Mouse (Mus musculus): ENCODE data around the gene Pitx3. TPM values are rescaled to one million over a fixed set of nuclear protein-coding genes. Genes with fewer than 3 reads are reported as not detected.

The Pitx3 gene
- polyA plus RNA-seq, 1 experiment from 2014 or later, result 3.6 TPM

- DNase-seq, result no peak
- ATAC-seq (ENCODE audit: low FRiP score, low TSS enrichment), result no peak
- no peak overlapping the region for H3K27ac ChIP-seq (replicated peaks; ENCODE audit: low read depth, low read length)
- H3K36me3 ChIP-seq (ENCODE audit: control insufficient read depth, insufficient read depth, low read length), result no peaks in the 10 kb centered on the region
- no peak overlapping the region for H3K4me2 ChIP-seq (ENCODE audit: low read length)
- H3K4me3 ChIP-seq (replicated peaks; ENCODE audit: low read depth, low read length), result no peak overlapping the region
- H3K9ac ChIP-seq (replicated peaks; ENCODE audit: low read length), result no peak overlapping the region
- no peaks in the 10 kb centered on the region for H3K4me1 ChIP-seq (ENCODE audit: control insufficient read depth, insufficient read depth, low read length)
- WGBS, result 95% methylated on average over 3 of the region's 3 CpGs
- H3K27me3 ChIP-seq (ENCODE audit: control insufficient read depth, insufficient read depth, low read length), result no peaks in the 10 kb centered on the region
- no peaks in the 10 kb centered on the region for H3K9me3 ChIP-seq (ENCODE audit: control insufficient read depth, low read length)
Measured at GRCm38 (mm10) chr19:46099561-46099960, 48.6 kb downstream of the Pitx3 start.

GRCm38 (mm10) chr19:46096396-46096795, 51.7 kb downstream of the Pitx3 start:
- H3K27me3 ChIP-seq (ENCODE audit: control insufficient read depth, insufficient read depth, low read length), result no peaks in the 10 kb centered on the region
- H3K27ac ChIP-seq (replicated peaks; ENCODE audit: low read depth, low read length), result no peak overlapping the region
- H3K4me2 ChIP-seq (ENCODE audit: low read length), result no peak overlapping the region
- H3K9me3 ChIP-seq (ENCODE audit: control insufficient read depth, low read length), result no peaks in the 10 kb centered on the region
- H3K9ac ChIP-seq (replicated peaks; ENCODE audit: low read length), result no peak overlapping the region
- no peak for DNase-seq
- no peaks in the 10 kb centered on the region for H3K36me3 ChIP-seq (ENCODE audit: control insufficient read depth, insufficient read depth, low read length)
- ATAC-seq (ENCODE audit: low FRiP score, low TSS enrichment), result no peak
- H3K4me3 ChIP-seq (replicated peaks; ENCODE audit: low read depth, low read length), result no peak overlapping the region
- 82% methylated on average over 5 of the region's 5 CpGs for WGBS
- no peaks in the 10 kb centered on the region for H3K4me1 ChIP-seq (ENCODE audit: control insufficient read depth, insufficient read depth, low read length)

- Histone ChIP-seq H3K4me2 (ENCODE audit: low read length) (no peak overlapping the region), H3K9ac (replicated peaks; ENCODE audit: low read length) (no peak overlapping the region), H3K4me3 (replicated peaks; ENCODE audit: low read depth, low read length) (no peak overlapping the region), H3K9me3 (ENCODE audit: control insufficient read depth, low read length) (no peaks in the 10 kb centered on the region), H3K36me3 (ENCODE audit: control insufficient read depth, insufficient read depth, low read length) (no peaks in the 10 kb centered on the region), H3K4me1 (ENCODE audit: control insufficient read depth, insufficient read depth, low read length) (no peaks in the 10 kb centered on the region), H3K27me3 (ENCODE audit: control insufficient read depth, insufficient read depth, low read length) (no peaks in the 10 kb centered on the region), H3K27ac (replicated peaks; ENCODE audit: low read depth, low read length) (no peak overlapping the region)
- ATAC-seq (ENCODE audit: low FRiP score, low TSS enrichment) (no peak), DNase-seq (no peak)
- WGBS, result 96% methylated on average over 3 of the region's 4 CpGs
Measured at GRCm38 (mm10) chr19:46095291-46095690, 52.8 kb downstream of the Pitx3 start.

- H3K4me3 ChIP-seq (replicated peaks; ENCODE audit: low read depth, low read length), result no peak overlapping the region
- no peaks in the 10 kb centered on the region for H3K27me3 ChIP-seq (ENCODE audit: control insufficient read depth, insufficient read depth, low read length)
Measured at GRCm38 (mm10) chr19:46094144-46094543, 54.0 kb downstream of the Pitx3 start.

GRCm38 (mm10) chr19:46091641-46092040, 56.5 kb downstream of the Pitx3 start:
- no peak overlapping the region for H3K9ac ChIP-seq (replicated peaks; ENCODE audit: low read length)
- no peaks in the 10 kb centered on the region for H3K36me3 ChIP-seq (ENCODE audit: control insufficient read depth, insufficient read depth, low read length)
- no peak overlapping the region for H3K4me2 ChIP-seq (ENCODE audit: low read length)
- no peaks in the 10 kb centered on the region for H3K4me1 ChIP-seq (ENCODE audit: control insufficient read depth, insufficient read depth, low read length)
- H3K27me3 ChIP-seq (ENCODE audit: control insufficient read depth, insufficient read depth, low read length), result no peaks in the 10 kb centered on the region
- WGBS, result 94% methylated on average over 4 of the region's 4 CpGs
- H3K9me3 ChIP-seq (ENCODE audit: control insufficient read depth, low read length), result no peaks in the 10 kb centered on the region
- no peak for ATAC-seq (ENCODE audit: low FRiP score, low TSS enrichment)
- no peak overlapping the region for H3K27ac ChIP-seq (replicated peaks; ENCODE audit: low read depth, low read length)
- DNase-seq, result no peak
- no peak overlapping the region for H3K4me3 ChIP-seq (replicated peaks; ENCODE audit: low read depth, low read length)

More at GRCm38 (mm10) chr19:46094144-46094543, 54.0 kb downstream of the Pitx3 start:
- DNase-seq (no peak), ATAC-seq (ENCODE audit: low FRiP score, low TSS enrichment) (no peak)
- Histone ChIP-seq H3K4me2 (ENCODE audit: low read length) (no peak overlapping the region), H3K4me1 (ENCODE audit: control insufficient read depth, insufficient read depth, low read length) (no peaks in the 10 kb centered on the region), H3K9ac (replicated peaks; ENCODE audit: low read length) (no peak overlapping the region), H3K9me3 (ENCODE audit: control insufficient read depth, low read length) (no peaks in the 10 kb centered on the region), H3K36me3 (ENCODE audit: control insufficient read depth, insufficient read depth, low read length) (no peaks in the 10 kb centered on the region), H3K27ac (replicated peaks; ENCODE audit: low read depth, low read length) (no peak overlapping the region)
- 92% methylated on average over 2 of the region's 2 CpGs for WGBS

- Histone ChIP-seq H3K27me3 (ENCODE audit: control insufficient read depth, insufficient read depth, low read length) (no peaks in the 10 kb centered on the region), H3K27ac (replicated peaks; ENCODE audit: low read depth, low read length) (no peak overlapping the region), H3K9me3 (ENCODE audit: control insufficient read depth, low read length) (no peaks in the 10 kb centered on the region), H3K4me1 (ENCODE audit: control insufficient read depth, insufficient read depth, low read length) (no peaks in the 10 kb centered on the region), H3K36me3 (ENCODE audit: control insufficient read depth, insufficient read depth, low read length) (peaks cover 28% of the 10 kb centered on the region), H3K4me3 (replicated peaks; ENCODE audit: low read depth, low read length) (no peak overlapping the region), H3K9ac (replicated peaks; ENCODE audit: low read length) (no peak overlapping the region), H3K4me2 (ENCODE audit: low read length) (no peak overlapping the region)
- ATAC-seq (ENCODE audit: low FRiP score, low TSS enrichment) (no peak), DNase-seq (no peak)
- 88% methylated on average over 7 of the region's 7 CpGs for WGBS
Measured at GRCm38 (mm10) chr19:46087871-46088270, 60.3 kb downstream of the Pitx3 start.

GRCm38 (mm10) chr19:46086337-46086736, 61.8 kb downstream of the Pitx3 start:
- Histone ChIP-seq H3K27ac (replicated peaks; ENCODE audit: low read depth, low read length) (no peak overlapping the region), H3K4me2 (ENCODE audit: low read length) (no peak overlapping the region), H3K4me1 (ENCODE audit: control insufficient read depth, insufficient read depth, low read length) (no peaks in the 10 kb centered on the region), H3K9ac (replicated peaks; ENCODE audit: low read length) (no peak overlapping the region), H3K36me3 (ENCODE audit: control insufficient read depth, insufficient read depth, low read length) (peaks cover 43% of the 10 kb centered on the region), H3K4me3 (replicated peaks; ENCODE audit: low read depth, low read length) (no peak overlapping the region), H3K27me3 (ENCODE audit: control insufficient read depth, insufficient read depth, low read length) (no peaks in the 10 kb centered on the region), H3K9me3 (ENCODE audit: control insufficient read depth, low read length) (no peaks in the 10 kb centered on the region)
- ATAC-seq (ENCODE audit: low FRiP score, low TSS enrichment), result no peak
- DNase-seq, result peak; percentile 80
- WGBS, result 56% methylated on average over 3 of the region's 3 CpGs

Other genes starting within 250 kb of the Pitx3 start
- 18.6 and 21.8 TPM in 2 replicates for gene Armh3, start 149.8 kb downstream of the Pitx3 start, polyA plus RNA-seq (2014; fragmentation: Nextera tagmentation; extraction: Ambion mirVana)
- 1.4 and 1.5 TPM in 2 replicates for gene Hps6, start 144.8 kb downstream of the Pitx3 start, polyA plus RNA-seq (2014; fragmentation: Nextera tagmentation; extraction: Ambion mirVana)
- 21.1 and 21.5 TPM in 2 replicates for gene Pprc1, start 103.4 kb downstream of the Pitx3 start, polyA plus RNA-seq (2014; fragmentation: Nextera tagmentation; extraction: Ambion mirVana)
- gene Ldb1, start 103.1 kb downstream of the Pitx3 start, polyA plus RNA-seq (2014; fragmentation: Nextera tagmentation; extraction: Ambion mirVana), result 116 and 145 TPM in 2 replicates
- gene Nolc1, start 72.5 kb downstream of the Pitx3 start, polyA plus RNA-seq (2014; fragmentation: Nextera tagmentation; extraction: Ambion mirVana), result 54.1 and 74.4 TPM in 2 replicates
- gene Elovl3, start 16.4 kb downstream of the Pitx3 start, polyA plus RNA-seq (2014; fragmentation: Nextera tagmentation; extraction: Ambion mirVana), result 0.47 and 0.76 TPM in 2 replicates
- gene Gbf1, start 4.2 kb upstream of the Pitx3 start, polyA plus RNA-seq (2014; fragmentation: Nextera tagmentation; extraction: Ambion mirVana), result 55.2 and 71.8 TPM in 2 replicates
- gene Nfkb2, start 156.0 kb upstream of the Pitx3 start, polyA plus RNA-seq (2014; fragmentation: Nextera tagmentation; extraction: Ambion mirVana), result 1.6 and 2.1 TPM in 2 replicates
- gene Psd, start 178.8 kb upstream of the Pitx3 start, polyA plus RNA-seq (2014; fragmentation: Nextera tagmentation; extraction: Ambion mirVana), result 112 and 144 TPM in 2 replicates
- gene Fbxl15, start 179.9 kb upstream of the Pitx3 start, polyA plus RNA-seq (2014; fragmentation: Nextera tagmentation; extraction: Ambion mirVana), result 45.8 and 53.5 TPM in 2 replicates
- 300 and 307 TPM in 2 replicates for gene Cuedc2, start 190.4 kb upstream of the Pitx3 start, polyA plus RNA-seq (2014; fragmentation: Nextera tagmentation; extraction: Ambion mirVana)
- 7.2 and 7.7 TPM in 2 replicates for gene Mfsd13a, start 192.8 kb upstream of the Pitx3 start, polyA plus RNA-seq (2014; fragmentation: Nextera tagmentation; extraction: Ambion mirVana)
- 2.8 and 3.1 TPM in 2 replicates for gene 2310034G01Rik, start 202.0 kb upstream of the Pitx3 start, polyA plus RNA-seq (2014; fragmentation: Nextera tagmentation; extraction: Ambion mirVana)
- gene Actr1a, start 247.4 kb upstream of the Pitx3 start, polyA plus RNA-seq (2014; fragmentation: Nextera tagmentation; extraction: Ambion mirVana), result 320 and 379 TPM in 2 replicates
- gene Sufu, start 248.6 kb upstream of the Pitx3 start, polyA plus RNA-seq (2014; fragmentation: Nextera tagmentation; extraction: Ambion mirVana), result 22.0 and 29.1 TPM in 2 replicates

Measured in midbrain, embryonic 14.5 days (tissue).